Mouse (Mus musculus) cortical plate, adult 2 months (tissue): Measurements from ENCODE around the gene Inka2.

ENCODE experiments used
- CTCF ChIP-seq: fragments of 200-500 bp; IDR thresholded peaks from 2 replicates; pipeline ENCODE4 v1.5.1; 2011; ENCODE audit warnings: mild to moderate bottlenecking, control low read depth, low read length; ENCODE audit not compliant: insufficient read depth; ENCODE audit errors: extremely low read depth
- POLR2A ChIP-seq: fragments of 200-500 bp; IDR thresholded peaks from 2 replicates; pipeline ENCODE4 v1.6.1; 2011; ENCODE audit warnings: mild to moderate bottlenecking, low read length, control low read depth; ENCODE audit not compliant: insufficient read depth; ENCODE audit errors: extremely low read depth

- TF ChIP-seq CTCF (no peak), POLR2A (no peak)
Measured at GRCm38 (mm10) chr3:105695476-105696386, 8.7 kb upstream of the Inka2 start.
